Mouse (Mus musculus) hindbrain, embryonic 13.5 days (tissue): ENCODE results near the gene Nupr1l. TPM values are rescaled to one million over a fixed set of nuclear protein-coding genes. Genes with fewer than 3 reads are reported as not detected.

ENCODE experiments used
- ATAC-seq: fragments of 200-750 bp; cut with Nextera tagmentation; 2 replicates; pipeline ENCODE4 v1.8.0; 2017; ENCODE audit warnings: moderate TSS enrichment; ENCODE audit not compliant: low FRiP score
- H3K27ac ChIP-seq: fragments of 300-500 bp; sonication (generic); 2 replicates; pipeline ENCODE4 v1.5.1; 2015; ENCODE audit warnings: inconsistent platforms, mild to moderate bottlenecking, moderate library complexity
- H3K27me3 ChIP-seq: fragments of 300-500 bp; sonication (generic); 2 replicates; pipeline ENCODE4 v1.6.1; 2015; ENCODE audit warnings: mild to moderate bottlenecking, inconsistent platforms
- H3K36me3 ChIP-seq: fragments of 300-500 bp; sonication (generic); 2 replicates; pipeline ENCODE4 v1.6.1; 2015; ENCODE audit warnings: mild to moderate bottlenecking, inconsistent platforms
- H3K4me1 ChIP-seq: fragments of 300-500 bp; sonication (generic); replicated peaks from 2 replicates; pipeline ENCODE4 v1.6.1; 2015; ENCODE audit warnings: inconsistent platforms
- H3K4me2 ChIP-seq: fragments of 300-500 bp; sonication (generic); 2 replicates; pipeline ENCODE4 v1.6.1; 2015; ENCODE audit warnings: inconsistent platforms, mild to moderate bottlenecking, moderate library complexity
- H3K4me3 ChIP-seq: fragments of 300-500 bp; sonication (generic); 2 replicates; pipeline ENCODE4 v1.5.1; 2015; ENCODE audit warnings: mild to moderate bottlenecking, inconsistent platforms
- H3K9ac ChIP-seq: fragments of 300-500 bp; sonication (generic); 2 replicates; pipeline ENCODE4 v1.6.1; 2015; ENCODE audit warnings: mild to moderate bottlenecking, inconsistent platforms
- H3K9me3 ChIP-seq: fragments of 300-500 bp; sonication (generic); 2 replicates; pipeline ENCODE4 v1.6.1; 2016; ENCODE audit warnings: inconsistent platforms
- WGBS: fragments of 180-500 bp; shearing (Covaris S2); methylation state at CpG from one replicate; pipeline ENCODE4 v1.1.7; 2015; 5-methylcytosine and 5-hydroxymethylcytosine counted together
- polyA plus RNA-seq: library from polyadenylated mRNA; unstranded; fragments of >200 nt; fragmentation: Nextera tagmentation; extraction: Ambion mirVana; gene quantifications from 2 replicates; pipeline ENCODE4 v1.2.1, GENCODE M21; 2015

Nupr1l gene
- polyA plus RNA-seq = 7.4 and 7.7 TPM in 2 replicates

- H3K4me1 ChIP-seq = peaks cover 13% of the 10 kb centered on the region
- no peaks in the 10 kb centered on the region for H3K9me3 ChIP-seq
- H3K4me3 ChIP-seq = peak within 1 kb of the TSS; percentile 69
- peak within 1 kb of the TSS; percentile 73 for H3K4me2 ChIP-seq
- H3K9ac ChIP-seq = peak within 1 kb of the TSS; percentile 91
- ATAC-seq = peak; percentile 97
- peak within 1 kb of the TSS; percentile 98 for H3K27ac ChIP-seq
- WGBS = 1% methylated on average over 62 of the region's 63 CpGs
- H3K36me3 ChIP-seq = peaks cover 9% of the 10 kb centered on the region; the same call in 1 of the 2 replicates
- no peaks in the 10 kb centered on the region for H3K27me3 ChIP-seq
These were observed at the start of gene Nupr1l for GRCm38 (mm10) chr5:129908242-129908965. Gene Nupr1l, plus strand, starts transcription at chr5:129908540.

DNA sequence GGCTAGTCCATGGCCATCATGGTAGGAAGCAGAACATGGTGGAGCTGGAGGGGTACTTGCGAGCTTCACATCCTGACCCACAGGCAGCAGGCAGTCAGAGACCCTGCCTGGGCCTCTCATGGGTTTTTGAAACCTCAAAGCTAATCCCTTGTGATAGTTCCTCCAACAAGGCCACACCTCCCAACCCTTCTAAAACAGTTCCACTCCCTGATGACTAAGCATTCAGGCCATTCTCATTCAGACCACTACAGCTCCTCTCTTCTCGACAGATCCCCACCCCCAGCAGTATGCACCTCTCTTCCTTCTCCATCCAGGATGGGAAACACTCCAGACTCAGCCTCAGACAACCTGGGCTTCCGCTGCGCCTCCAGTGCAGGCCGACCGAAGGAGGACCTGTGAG lies 46.0 kb upstream of the Nupr1l start:
- Histone ChIP-seq H3K27me3 (peaks cover 4% of the 10 kb centered on the region; the same call in 1 of the 2 replicates), H3K27ac (no peak overlapping the region), H3K4me2 (no peak overlapping the region), H3K4me1 (0 out of 2 replicates have a peak, but pooled peaks cover 4% of the 10 kb centered on the region), H3K36me3 (peaks cover 54% of the 10 kb centered on the region), H3K9ac (no peak overlapping the region), H3K9me3 (no peaks in the 10 kb centered on the region), H3K4me3 (no peak overlapping the region)
- no peak for ATAC-seq
- 99% methylated on average over 6 of the region's 6 CpGs for WGBS

GRCm38 (mm10) chr5:129864467-129864866 lies 43.9 kb upstream of the Nupr1l start:
- Histone ChIP-seq H3K27ac (no peak overlapping the region), H3K27me3 (peaks cover 4% of the 10 kb centered on the region; the same call in 1 of the 2 replicates), H3K4me2 (peak overlapping the region; percentile 25; the same call in 1 of the 2 replicates), H3K9me3 (no peaks in the 10 kb centered on the region), H3K4me3 (no peak overlapping the region), H3K4me1 (0 out of 2 replicates have a peak, but pooled peaks cover 4% of the 10 kb centered on the region), H3K36me3 (peaks cover 35% of the 10 kb centered on the region), H3K9ac (peak overlapping the region; percentile 10; the same call in 1 of the 2 replicates)
- WGBS = 11% methylated on average over 18 of the region's 18 CpGs
- no peak for ATAC-seq

DNA sequence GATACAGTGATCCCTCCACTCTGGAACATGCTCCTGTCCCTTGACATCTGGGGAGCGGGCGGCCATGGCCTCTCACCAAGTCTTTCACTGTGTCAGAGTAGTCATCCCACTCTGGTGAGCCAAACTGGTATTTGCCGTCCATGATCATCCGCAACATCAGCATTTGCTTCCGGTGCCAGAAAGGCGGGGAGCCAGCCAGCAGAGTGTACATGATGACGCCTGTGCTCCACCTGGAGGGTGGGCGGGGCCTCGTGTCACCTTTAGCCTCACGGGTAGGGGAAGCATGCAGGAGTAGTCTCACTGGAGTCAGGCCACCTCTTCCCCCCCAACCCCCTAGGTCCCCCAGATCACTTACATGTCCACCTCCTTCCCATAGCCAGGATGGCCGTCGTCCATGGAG lies 42.5 kb upstream of the Nupr1l start:
- ATAC-seq = no peak
- Histone ChIP-seq H3K9me3 (no peaks in the 10 kb centered on the region), H3K4me2 (no peak overlapping the region), H3K4me1 (0 out of 2 replicates have a peak, but pooled peaks cover 4% of the 10 kb centered on the region), H3K27ac (no peak overlapping the region), H3K9ac (no peak overlapping the region), H3K36me3 (peaks cover 22% of the 10 kb centered on the region), H3K27me3 (peaks cover 4% of the 10 kb centered on the region; the same call in 1 of the 2 replicates), H3K4me3 (no peak overlapping the region)
- 88% methylated on average over 12 of the region's 12 CpGs for WGBS

GRCm38 (mm10) chr5:129869238-129869995 lies 38.9 kb upstream of the Nupr1l start:
- Histone ChIP-seq H3K27ac (no peak overlapping the region), H3K4me2 (no peak overlapping the region), H3K9ac (no peak overlapping the region), H3K9me3 (no peaks in the 10 kb centered on the region), H3K27me3 (0 out of 2 replicates have a peak, but pooled peaks cover under 1% of the 10 kb centered on the region), H3K36me3 (no peaks in the 10 kb centered on the region), H3K4me3 (no peak overlapping the region), H3K4me1 (0 out of 2 replicates have a peak, but pooled peaks cover under 1% of the 10 kb centered on the region)
- no peak for ATAC-seq
- WGBS = 91% methylated on average over 19 of the region's 19 CpGs

DNA sequence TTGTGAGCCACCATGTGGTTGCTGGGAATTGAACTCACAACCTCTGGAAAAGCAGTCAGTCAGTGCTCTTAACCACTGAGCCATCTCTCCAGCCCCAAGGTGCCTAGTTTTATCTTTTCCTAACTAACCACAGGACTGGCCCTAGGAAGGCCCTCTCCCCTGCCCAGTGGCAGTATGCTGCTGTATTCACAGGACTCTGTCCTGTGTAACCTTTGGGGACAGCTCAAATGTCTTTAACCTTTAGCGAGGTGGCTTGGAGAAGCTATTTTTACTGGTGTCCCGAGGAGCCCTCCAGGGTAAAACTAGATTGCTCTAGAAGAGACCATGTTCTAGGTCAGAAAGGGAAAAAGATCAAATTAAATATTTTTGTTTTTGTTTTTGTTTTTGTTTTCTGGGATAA lies 37.1 kb upstream of the Nupr1l start:
- no peaks in the 10 kb centered on the region for H3K4me1 ChIP-seq
- H3K36me3 ChIP-seq = no peaks in the 10 kb centered on the region
- no peak for ATAC-seq
- H3K27ac ChIP-seq = no peak overlapping the region
- WGBS = 87% methylated on average over 2 of the region's 2 CpGs
- no peaks in the 10 kb centered on the region for H3K27me3 ChIP-seq
- H3K9me3 ChIP-seq = no peaks in the 10 kb centered on the region
- H3K4me3 ChIP-seq = no peak overlapping the region
- H3K9ac ChIP-seq = no peak overlapping the region
- no peak overlapping the region for H3K4me2 ChIP-seq

GRCm38 (mm10) chr5:129873942-129874341 lies 34.4 kb upstream of the Nupr1l start:
- H3K4me1 ChIP-seq = no peaks in the 10 kb centered on the region
- no peak overlapping the region for H3K9ac ChIP-seq

GRCm38 (mm10) chr5:129875098-129875497 lies 33.2 kb upstream of the Nupr1l start:
- Histone ChIP-seq H3K4me1 (no peaks in the 10 kb centered on the region), H3K4me3 (no peak overlapping the region), H3K9me3 (no peaks in the 10 kb centered on the region), H3K4me2 (no peak overlapping the region), H3K27me3 (no peaks in the 10 kb centered on the region), H3K9ac (no peak overlapping the region), H3K27ac (no peak overlapping the region), H3K36me3 (peaks cover 5% of the 10 kb centered on the region)
- ATAC-seq = no peak
- 78% methylated on average over 11 of the region's 11 CpGs for WGBS

More at GRCm38 (mm10) chr5:129873942-129874341, 34.4 kb upstream of the Nupr1l start:
- Histone ChIP-seq H3K27me3 (no peaks in the 10 kb centered on the region), H3K27ac (no peak overlapping the region), H3K9me3 (no peaks in the 10 kb centered on the region), H3K4me3 (no peak overlapping the region), H3K36me3 (no peaks in the 10 kb centered on the region), H3K4me2 (no peak overlapping the region)
- WGBS = 87% methylated on average over 12 of the region's 12 CpGs
- no peak for ATAC-seq

DNA sequence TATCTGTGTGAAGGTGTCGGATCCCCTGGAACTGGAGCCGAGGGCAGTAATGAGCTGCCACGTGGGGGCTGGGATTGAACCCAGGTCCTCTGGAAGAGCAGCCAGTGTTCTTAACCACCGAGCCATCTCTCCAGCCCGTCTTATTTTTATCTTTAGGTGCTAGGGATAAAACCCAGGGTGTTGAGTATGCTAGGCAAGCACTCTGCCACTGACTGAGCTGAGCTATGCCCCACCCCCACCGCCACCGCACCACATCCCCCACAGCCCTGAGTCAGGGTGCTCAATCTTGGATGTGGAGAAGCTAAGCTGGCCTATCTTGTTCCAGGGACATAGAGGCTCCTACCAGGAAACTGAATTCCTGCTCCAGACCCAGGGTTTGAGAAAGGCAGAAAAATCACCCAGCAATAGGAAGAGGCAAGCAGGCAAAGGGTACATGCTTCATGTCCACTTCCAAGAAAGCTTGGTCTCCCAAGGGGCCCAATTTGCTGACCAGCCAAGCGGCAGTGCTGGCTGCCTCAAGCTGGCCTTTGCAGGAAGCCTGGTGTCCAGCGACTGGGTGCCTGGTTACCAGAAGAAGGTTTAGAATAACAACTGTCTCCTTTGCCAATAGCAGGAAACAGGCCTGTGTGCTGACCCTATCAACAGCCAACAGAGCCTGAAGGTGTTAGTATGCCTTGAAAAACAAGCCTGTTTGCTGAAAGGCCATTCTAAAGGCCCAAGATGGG lies 30.4 kb upstream of the Nupr1l start:
- WGBS = 80% methylated on average over 9 of the region's 9 CpGs
- Histone ChIP-seq H3K27ac (no peak overlapping the region), H3K4me2 (no peak overlapping the region), H3K27me3 (no peaks in the 10 kb centered on the region), H3K36me3 (peaks cover 29% of the 10 kb centered on the region), H3K9ac (no peak overlapping the region), H3K9me3 (no peaks in the 10 kb centered on the region), H3K4me1 (no peaks in the 10 kb centered on the region), H3K4me3 (no peak overlapping the region)
- ATAC-seq = no peak

DNA sequence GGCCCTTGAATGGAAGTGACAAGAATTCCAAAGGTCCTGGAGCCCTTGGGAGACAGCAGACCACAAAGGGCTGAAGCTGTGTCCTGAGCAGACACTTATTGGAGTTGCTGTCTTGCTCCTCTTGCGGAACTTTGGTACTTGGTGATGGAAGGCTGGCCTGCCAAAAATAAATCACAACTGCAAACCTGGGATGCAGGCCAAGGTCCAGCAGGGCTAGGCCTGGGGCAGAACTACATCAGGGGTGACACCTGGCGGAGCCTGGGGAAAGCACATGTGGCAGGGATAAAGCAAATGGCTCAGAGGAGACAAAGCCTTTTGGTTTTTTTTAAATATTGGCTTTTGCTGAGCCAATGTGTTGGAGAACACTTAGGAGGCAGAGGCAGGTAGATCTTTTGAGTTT lies 29.4 kb upstream of the Nupr1l start:
- WGBS = 69% methylated on average over 2 of the region's 2 CpGs
- no peak overlapping the region for H3K4me2 ChIP-seq
- no peaks in the 10 kb centered on the region for H3K27me3 ChIP-seq
- H3K9me3 ChIP-seq = no peaks in the 10 kb centered on the region
- no peak overlapping the region for H3K4me3 ChIP-seq
- no peak for ATAC-seq
- H3K36me3 ChIP-seq = peaks cover 35% of the 10 kb centered on the region
- no peak overlapping the region for H3K9ac ChIP-seq
- peaks cover 5% of the 10 kb centered on the region; the same call in 1 of the 2 replicates for H3K4me1 ChIP-seq
- no peak overlapping the region for H3K27ac ChIP-seq

DNA sequence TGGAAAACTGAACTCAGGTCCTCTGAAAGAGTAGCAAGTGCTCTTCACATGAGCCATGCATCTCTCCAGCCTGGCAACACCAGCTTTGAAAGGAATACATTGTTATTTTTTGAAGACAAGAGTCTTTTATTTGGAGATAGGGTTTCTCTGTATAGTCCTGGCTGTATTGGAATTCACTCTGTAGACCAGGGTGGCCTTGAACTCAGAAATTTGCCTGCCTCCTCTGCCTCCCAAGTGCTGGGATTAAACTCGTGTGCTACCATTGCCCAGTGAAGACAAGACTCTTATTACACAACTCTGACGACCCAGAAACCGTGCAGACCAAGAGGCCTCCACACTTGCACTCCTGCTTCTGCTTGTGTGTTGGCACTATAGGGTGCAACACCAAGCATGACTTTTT lies 28.5 kb upstream of the Nupr1l start:
- H3K27me3 ChIP-seq = no peaks in the 10 kb centered on the region
- ATAC-seq = no peak
- 84% methylated on average over 3 of the region's 3 CpGs for WGBS

GRCm38 (mm10) chr5:129886271-129886670 lies 22.1 kb upstream of the Nupr1l start:
- no peaks in the 10 kb centered on the region for H3K9me3 ChIP-seq
- H3K4me2 ChIP-seq = peak overlapping the region; percentile 95
- H3K4me1 ChIP-seq = peaks cover 28% of the 10 kb centered on the region
- peak overlapping the region; percentile 94 for H3K27ac ChIP-seq
- H3K36me3 ChIP-seq = peaks cover 31% of the 10 kb centered on the region
- no peak for ATAC-seq
- no peaks in the 10 kb centered on the region for H3K27me3 ChIP-seq
- 38% methylated on average over 10 of the region's 10 CpGs for WGBS
- H3K4me3 ChIP-seq = peak overlapping the region; percentile 86
- peak overlapping the region; percentile 84 for H3K9ac ChIP-seq

More for the DNA sequence above, 28.5 kb upstream of the Nupr1l start:
- no peak overlapping the region for H3K27ac ChIP-seq
- H3K9ac ChIP-seq = no peak overlapping the region
- H3K4me2 ChIP-seq = no peak overlapping the region
- H3K4me3 ChIP-seq = no peak overlapping the region
- H3K36me3 ChIP-seq = peaks cover 43% of the 10 kb centered on the region
- no peaks in the 10 kb centered on the region for H3K9me3 ChIP-seq
- H3K4me1 ChIP-seq = peaks cover 13% of the 10 kb centered on the region
